Mouse (Mus musculus) spleen, postnatal 10 days (tissue): ENCODE data around the gene Msi1.

Experiments
- DNase-seq, 2 experiments: peaks; one replicate each; pipeline ENCODE4 v3.0.0; 2021 to 2022; ENCODE audit warnings: low spot score in 2 of 2

Msi1 gene

GRCm38 (mm10) chr5:115429359-115430186 lies at the start of gene Msi1:
Msi1 (plus strand) TSS chr5:115429599.
- DNase-seq, result no peak

GRCm38 (mm10) chr5:115391935-115392334 lies 37.5 kb upstream of the Msi1 start:
- no peak for DNase-seq

GRCm38 (mm10) chr5:115392969-115393368 lies 36.4 kb upstream of the Msi1 start:
- DNase-seq, result no peak

- no peak for DNase-seq
Measured at GRCm38 (mm10) chr5:115394223-115394622, 35.2 kb upstream of the Msi1 start.

- no peak for DNase-seq
Measured at GRCm38 (mm10) chr5:115394836-115395235, 34.6 kb upstream of the Msi1 start.

- DNase-seq, result no peak
Measured at GRCm38 (mm10) chr5:115396654-115397053, 32.7 kb upstream of the Msi1 start.

DNA sequence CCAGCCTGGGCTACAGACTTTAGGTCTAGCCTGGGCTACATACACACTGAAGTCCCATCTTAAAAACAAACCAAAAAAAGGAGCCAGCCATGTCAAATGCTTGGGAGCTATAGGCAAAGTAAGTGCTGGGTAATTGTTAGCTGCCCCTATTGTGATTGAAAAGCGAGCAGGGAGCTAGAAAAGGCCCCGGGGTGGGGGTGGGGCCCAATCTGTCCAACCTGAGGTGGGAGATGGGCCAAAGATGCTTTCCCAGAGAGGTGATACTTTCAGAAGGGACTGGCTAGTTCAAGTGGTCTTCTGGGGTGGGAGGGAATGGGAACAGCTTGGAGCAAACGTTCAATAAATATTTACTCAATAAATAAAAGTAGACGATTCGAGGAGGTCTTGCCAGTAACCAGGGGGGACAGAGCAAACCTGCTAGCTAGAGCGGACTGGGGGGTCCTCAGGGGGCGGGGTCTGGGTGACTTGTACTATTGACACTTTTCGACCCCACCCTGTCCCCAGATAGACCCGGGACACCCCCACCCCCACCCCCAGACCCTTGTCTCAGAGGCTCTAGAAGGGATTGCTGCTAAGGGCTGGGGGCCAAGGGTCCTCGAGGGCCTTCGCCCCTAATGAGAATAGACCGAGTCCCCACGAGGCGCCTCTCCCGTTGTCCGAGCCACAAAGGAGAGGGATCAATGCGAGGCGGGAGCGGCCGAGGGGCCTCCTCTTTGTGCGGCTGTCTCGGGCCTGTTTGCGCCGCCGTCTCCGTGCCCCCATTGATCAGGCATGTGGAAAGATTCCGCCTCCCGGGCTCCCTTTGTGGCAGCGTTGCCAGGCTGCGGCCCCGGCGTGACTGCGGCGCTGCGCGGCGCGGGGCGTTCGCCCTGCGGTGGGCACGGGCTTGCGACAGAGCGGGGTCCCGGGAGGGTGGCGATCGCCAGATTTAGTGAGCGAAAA lies 31.3 kb upstream of the Msi1 start:
- no peak for DNase-seq

GRCm38 (mm10) chr5:115402063-115402462 lies 27.3 kb upstream of the Msi1 start:
- DNase-seq, result no peak

GRCm38 (mm10) chr5:115403436-115404140 lies 25.8 kb upstream of the Msi1 start:
- DNase-seq, result no peak

DNA sequence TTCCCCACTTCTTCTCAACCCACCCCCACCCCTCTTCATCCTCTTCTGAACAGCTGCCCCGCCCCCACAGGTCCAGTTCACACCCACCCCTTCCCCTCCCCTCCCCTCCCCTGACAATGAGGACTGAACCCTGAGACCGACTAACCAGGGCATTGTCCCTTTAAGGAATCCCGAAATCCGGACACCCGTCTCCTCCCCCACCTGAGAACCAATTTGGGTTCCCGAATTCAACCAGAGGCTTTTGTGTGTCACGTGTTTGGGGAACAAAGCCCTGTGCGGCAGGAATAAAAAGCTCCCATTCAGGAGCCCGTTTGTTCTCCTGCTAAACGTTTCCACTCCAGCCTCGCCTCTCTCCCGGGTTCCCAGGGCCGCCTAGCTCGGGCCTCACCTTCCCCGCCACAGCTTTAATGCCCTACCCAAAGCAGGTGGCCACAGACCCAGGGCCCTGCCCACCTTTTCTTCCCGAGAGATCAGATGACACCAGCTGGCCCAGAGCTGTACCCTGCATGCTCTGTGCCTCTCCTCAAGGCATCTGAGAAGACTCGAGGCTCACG lies 25.1 kb upstream of the Msi1 start:
- DNase-seq, result no peak

DNA sequence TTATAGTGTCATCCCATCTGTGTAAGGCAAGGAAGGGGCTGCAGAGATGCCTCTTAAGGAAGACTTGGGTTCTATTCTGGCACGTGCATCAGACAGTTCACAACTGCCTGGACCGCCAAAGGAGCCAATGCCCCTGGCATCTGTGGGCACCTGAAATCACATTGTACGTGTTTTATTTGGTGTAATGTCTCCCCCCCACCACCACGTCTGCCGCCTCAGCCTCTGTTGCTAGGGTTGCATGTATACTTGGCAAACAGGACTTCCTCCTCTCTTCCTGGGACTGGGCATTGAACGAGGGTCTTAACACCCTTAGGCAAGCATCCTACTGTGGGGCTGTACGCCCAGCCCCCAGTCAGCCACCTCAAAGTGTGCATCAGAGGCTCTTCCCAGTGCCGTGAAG lies 24.2 kb upstream of the Msi1 start:
- DNase-seq, result no peak

GRCm38 (mm10) chr5:115408110-115408509 lies 21.3 kb upstream of the Msi1 start:
- no peak for DNase-seq

DNA sequence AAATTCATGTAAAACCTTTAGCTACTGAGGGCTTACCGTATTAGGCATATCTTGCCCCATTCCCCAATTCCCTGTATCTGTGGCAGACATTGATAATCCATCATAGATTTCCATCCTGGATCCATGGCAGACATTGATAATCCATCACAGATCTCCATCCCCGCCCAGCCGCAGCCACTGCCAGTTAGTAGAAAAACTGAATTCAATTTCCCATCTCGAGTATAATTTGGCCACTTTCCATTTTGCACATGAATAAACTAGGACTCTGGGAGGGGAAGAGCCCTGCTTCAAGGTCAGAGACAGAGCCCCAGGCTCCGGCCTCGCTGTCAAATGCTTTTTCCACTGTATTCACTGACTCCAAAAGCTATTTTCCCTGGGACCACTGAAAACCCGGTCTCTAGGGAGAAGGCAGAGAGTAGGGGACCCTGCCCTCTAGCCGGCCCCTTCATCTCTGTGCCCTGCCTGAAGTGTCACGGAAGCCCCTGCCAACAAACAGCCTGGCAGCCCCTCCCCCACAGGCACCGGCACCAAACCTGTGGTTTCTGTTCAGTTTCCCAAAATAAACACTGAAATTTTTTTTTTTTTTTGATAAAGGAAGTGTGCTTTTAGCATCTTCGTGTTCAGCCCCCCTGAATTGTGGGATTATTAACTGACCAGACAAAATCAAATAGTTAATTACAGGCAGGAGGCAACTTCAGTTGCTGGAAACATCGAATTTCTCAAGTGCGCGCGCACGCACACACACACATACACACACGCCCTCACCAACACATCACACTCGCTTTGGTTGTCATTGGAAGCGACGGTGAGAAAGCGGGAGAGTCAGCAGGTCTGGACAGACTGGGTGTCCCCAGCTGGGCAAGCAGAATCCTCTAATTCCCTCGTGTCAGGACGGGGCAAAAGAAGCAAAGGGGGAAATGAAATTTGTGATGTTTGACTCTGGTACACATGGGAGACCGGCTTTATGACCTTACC lies 14.0 kb upstream of the Msi1 start:
- no peak for DNase-seq

DNA sequence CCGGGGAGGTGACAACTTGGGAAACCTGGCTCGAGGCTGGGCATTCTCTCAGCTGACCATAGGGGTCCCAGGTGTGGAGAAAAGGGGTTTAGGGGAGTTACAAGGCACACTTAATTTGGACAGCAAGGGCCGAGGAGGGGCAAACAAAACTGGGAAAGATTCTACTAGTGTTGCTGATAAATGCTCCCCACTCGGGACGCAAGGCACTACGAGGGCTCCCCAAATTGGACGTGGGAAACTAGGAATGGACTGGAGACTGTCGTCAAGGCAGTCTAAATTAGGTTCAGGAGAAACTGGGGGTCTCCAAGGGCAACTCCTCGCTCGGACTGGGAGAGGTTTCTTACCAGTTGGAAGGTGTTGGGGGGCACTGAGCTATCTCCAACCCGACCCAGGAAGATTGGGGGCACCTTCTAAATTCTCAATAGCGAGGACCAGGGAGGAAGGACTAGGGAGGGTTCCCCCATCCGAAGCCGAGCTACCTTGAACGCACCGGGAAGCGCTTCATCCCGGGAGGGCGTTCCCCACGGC lies 504 bp upstream of the Msi1 start:
- DNase-seq, result no peak

GRCm38 (mm10) chr5:115430187-115430960 lies 975 bp downstream of the Msi1 start:
- no peak for DNase-seq

DNA sequence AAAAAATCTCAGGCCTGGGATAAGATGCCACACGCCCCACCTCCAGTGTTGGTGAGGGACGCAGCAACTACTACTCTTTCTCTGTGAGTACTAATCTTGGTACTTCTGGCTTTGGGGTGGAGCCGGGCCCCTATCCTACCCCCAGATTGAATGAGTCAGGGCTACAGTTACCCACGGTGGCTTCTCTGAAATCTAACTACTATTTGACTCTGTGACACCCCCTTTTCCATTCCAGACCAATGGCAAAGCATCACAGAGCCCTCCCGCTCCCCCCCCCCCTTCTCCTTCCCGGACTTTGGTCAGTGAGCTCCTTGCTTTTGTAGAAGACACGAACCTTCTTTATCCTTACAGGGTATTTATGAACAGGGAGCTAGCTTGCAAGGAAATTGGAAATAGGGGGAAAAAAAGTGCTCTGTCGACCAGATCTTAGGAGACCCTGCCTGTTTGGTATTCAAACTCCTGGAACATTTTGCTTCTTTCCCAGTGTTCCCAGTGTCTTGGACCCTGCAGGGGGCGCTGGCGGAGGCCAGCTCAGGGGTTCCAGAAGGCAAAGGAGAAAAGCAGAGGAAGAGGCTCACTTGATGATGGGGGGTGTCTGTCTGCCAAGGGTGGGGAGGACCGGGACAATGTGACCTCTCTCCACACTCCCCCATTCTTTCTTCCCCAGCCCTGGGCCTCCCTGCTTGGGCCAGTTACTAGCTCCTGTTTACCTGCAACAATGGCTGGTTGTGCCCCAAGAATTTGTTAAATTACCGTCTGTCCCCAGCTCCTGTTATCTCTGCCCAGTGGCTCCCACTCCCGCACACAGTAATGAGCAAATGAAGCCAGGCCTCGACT lies 1.9 kb downstream of the Msi1 start:
- DNase-seq, result no peak

DNA sequence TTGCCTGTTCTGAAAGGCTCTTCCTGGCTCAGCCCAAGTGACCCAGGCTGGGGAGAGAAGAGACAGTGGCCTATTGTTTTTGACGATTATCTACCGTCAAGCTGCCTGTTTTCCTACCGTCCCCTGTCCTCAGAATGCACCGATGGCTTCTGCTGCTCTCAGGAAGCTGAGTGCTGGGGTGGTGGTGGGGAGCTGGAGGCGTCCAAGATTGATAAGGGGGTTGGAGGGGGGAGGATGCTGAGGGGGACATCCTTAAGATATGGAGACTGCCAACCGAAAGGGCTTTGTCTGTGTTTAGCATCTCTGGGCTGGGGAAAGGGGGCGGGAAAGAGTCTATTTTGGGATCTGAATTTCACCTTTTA lies 2.5 kb downstream of the Msi1 start:
- no peak for DNase-seq

DNA sequence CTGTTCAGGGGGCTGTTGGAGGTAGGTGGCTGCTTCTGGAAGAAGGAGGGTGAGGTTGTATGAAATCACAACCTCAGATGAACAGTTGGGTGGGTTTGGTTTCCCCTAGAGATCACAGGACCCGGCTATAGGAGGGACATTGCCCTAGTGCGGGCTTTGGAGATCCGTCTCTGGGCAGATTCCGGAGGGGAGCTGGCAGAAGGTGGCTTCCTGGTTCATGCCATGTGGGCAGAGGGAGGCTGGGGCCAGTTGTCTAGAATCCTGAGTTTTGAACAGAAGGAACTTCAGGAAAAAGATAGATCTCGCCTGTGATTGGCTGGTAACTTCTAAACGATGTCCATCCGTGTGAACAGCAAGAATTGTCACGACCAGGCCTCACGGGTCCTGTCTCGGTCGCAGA lies 3.0 kb downstream of the Msi1 start:
- DNase-seq, result no peak

GRCm38 (mm10) chr5:115433191-115433590 lies 3.8 kb downstream of the Msi1 start:
- no peak for DNase-seq
